Mouse (Mus musculus): ENCODE measurements around the gene Tmem236.

Tmem236 gene

GRCm38 (mm10) chr2:14174334-14174733, at the start of gene Tmem236:
Gene Tmem236 (plus strand): TSS chr2:14174523.
- DNase-seq: no peak

- DNase-seq: no peak
Measured at GRCm38 (mm10) chr2:14126387-14126786, 47.9 kb upstream of the Tmem236 start.

- DNase-seq: no peak
Measured at GRCm38 (mm10) chr2:14127629-14128028, 46.7 kb upstream of the Tmem236 start.

- DNase-seq: no peak
Measured at GRCm38 (mm10) chr2:14130641-14131339, 43.5 kb upstream of the Tmem236 start.

GRCm38 (mm10) chr2:14132468-14133326, 41.6 kb upstream of the Tmem236 start:
- DNase-seq: no peak

GRCm38 (mm10) chr2:14136906-14137305, 37.4 kb upstream of the Tmem236 start:
- peak in 1 of 2 experiments; percentile 51 for DNase-seq

- DNase-seq: no peak
Measured at GRCm38 (mm10) chr2:14139590-14139989, 34.7 kb upstream of the Tmem236 start.

- no peak for DNase-seq
Measured at GRCm38 (mm10) chr2:14140044-14140443, 34.3 kb upstream of the Tmem236 start.

GRCm38 (mm10) chr2:14145311-14145710, 29.0 kb upstream of the Tmem236 start:
- DNase-seq: no peak

- DNase-seq: no peak
Measured at GRCm38 (mm10) chr2:14146913-14147312, 27.4 kb upstream of the Tmem236 start.

- no peak for DNase-seq
Measured at GRCm38 (mm10) chr2:14150829-14151228, 23.5 kb upstream of the Tmem236 start.

GRCm38 (mm10) chr2:14151854-14152253, 22.5 kb upstream of the Tmem236 start:
- no peak for DNase-seq

GRCm38 (mm10) chr2:14159047-14159446, 15.3 kb upstream of the Tmem236 start:
- no peak for DNase-seq

- DNase-seq: no peak
Measured at GRCm38 (mm10) chr2:14159756-14160155, 14.6 kb upstream of the Tmem236 start.

GRCm38 (mm10) chr2:14164459-14165030, 9.8 kb upstream of the Tmem236 start:
- no peak for DNase-seq

GRCm38 (mm10) chr2:14165066-14165465, 9.3 kb upstream of the Tmem236 start:
- no peak for DNase-seq

- no peak for DNase-seq
Measured at GRCm38 (mm10) chr2:14165618-14166344, 8.5 kb upstream of the Tmem236 start.

- DNase-seq: no peak
Measured at GRCm38 (mm10) chr2:14167721-14168120, 6.6 kb upstream of the Tmem236 start.

- no peak for DNase-seq
Measured at GRCm38 (mm10) chr2:14176460-14177193, 2.3 kb downstream of the Tmem236 start.

GRCm38 (mm10) chr2:14184375-14184774, 10.1 kb downstream of the Tmem236 start:
- DNase-seq: no peak

GRCm38 (mm10) chr2:14190684-14191083, 16.4 kb downstream of the Tmem236 start:
- DNase-seq: no peak

GRCm38 (mm10) chr2:14191601-14192000, 17.3 kb downstream of the Tmem236 start:
- DNase-seq: no peak

Measured in lung, postnatal 4 days (tissue).